Mouse (Mus musculus) kidney, adult 2 months (tissue): ENCODE results near the gene Ttc7b. TPM values are rescaled to one million over a fixed set of nuclear protein-coding genes. Genes with fewer than 3 reads are reported as not detected.

ENCODE experiments used
- DNase-seq: peaks from one replicate; pipeline ENCODE4 v3.0.0; 2021
- H3K27ac ChIP-seq: fragments of 200-500 bp; 2 replicates; pipeline ENCODE4 v1.5.1; 2012; ENCODE audit warnings: low read depth, low read length, control low read depth, inconsistent platforms; ENCODE audit not compliant: insufficient read depth
- H3K27me3 ChIP-seq: fragments of 200-500 bp; replicated peaks from 2 replicates; pipeline ENCODE4 v1.6.1; 2012; ENCODE audit warnings: mild to moderate bottlenecking, moderate library complexity, low read length, inconsistent platforms; ENCODE audit not compliant: control insufficient read depth, insufficient read depth
- H3K36me3 ChIP-seq: fragments of 200-500 bp; 2 replicates; pipeline ENCODE4 v1.6.1; 2012; ENCODE audit warnings: mild to moderate bottlenecking, moderate library complexity, low read length, inconsistent platforms; ENCODE audit not compliant: control insufficient read depth, insufficient read depth
- H3K4me1 ChIP-seq: fragments of 200-500 bp; 2 replicates; pipeline ENCODE4 v1.6.1; 2011; ENCODE audit warnings: low read length; ENCODE audit not compliant: control insufficient read depth, insufficient read depth
- H3K4me3 ChIP-seq: fragments of 200-500 bp; 2 replicates; pipeline ENCODE4 v1.5.1; 2011; ENCODE audit warnings: mild to moderate bottlenecking, low read depth, low read length, control low read depth; ENCODE audit not compliant: insufficient read depth
- CTCF ChIP-seq: fragments of 200-500 bp; conservative IDR thresholded peaks from 2 replicates; pipeline ENCODE4 v1.5.1; 2011; ENCODE audit warnings: low read depth, mild to moderate bottlenecking, control low read depth, low read length, moderate library complexity, mixed read lengths; ENCODE audit not compliant: insufficient read depth, insufficient read length
- POLR2A ChIP-seq: fragments of 200-500 bp; IDR thresholded peaks from one replicate; pipeline ENCODE4 v1.6.1; 2011; ENCODE audit warnings: low read depth, low read length, control low read depth
- WGBS: fragments of 180-500 bp; shearing (Covaris S2); methylation state at CpG from one replicate; pipeline ENCODE4 v1.1.7; 2018; 5-methylcytosine and 5-hydroxymethylcytosine counted together
- polyA plus RNA-seq: library from polyadenylated mRNA; depleted of rRNA; stranded (reverse); fragments of >200 nt; gene quantifications from 2 replicates; pipeline ENCODE4 v1.2.3, GENCODE M21; 2012

The Ttc7b gene
- polyA plus RNA-seq, 1 experiment, result 42.1 TPM

- no peak overlapping the region for H3K4me3 ChIP-seq
- no peak for TF ChIP-seq CTCF
- no peak for TF ChIP-seq POLR2A
- no peaks in the 10 kb centered on the region for H3K27me3 ChIP-seq
- peak overlapping the region; percentile 24 for H3K27ac ChIP-seq
- H3K36me3 ChIP-seq, result no peaks in the 10 kb centered on the region
- no peaks in the 10 kb centered on the region for H3K4me1 ChIP-seq
- DNase-seq, result peak; percentile 30
- WGBS, result 80% methylated on average over 2 of the region's 2 CpGs
Observed at GRCm38 (mm10) chr12:100298788-100299187, 221.8 kb downstream of the Ttc7b start.

- H3K36me3 ChIP-seq, result no peaks in the 10 kb centered on the region
- DNase-seq, result no peak
- H3K27me3 ChIP-seq, result no peaks in the 10 kb centered on the region
- H3K4me3 ChIP-seq, result no peak overlapping the region
- no peaks in the 10 kb centered on the region for H3K4me1 ChIP-seq
- no peak overlapping the region for H3K27ac ChIP-seq
- WGBS, result 94% methylated on average over 4 of the region's 4 CpGs
- TF ChIP-seq POLR2A (no peak), CTCF (no peak)
Observed at GRCm38 (mm10) chr12:100297961-100298360, 222.7 kb downstream of the Ttc7b start.

DNA sequence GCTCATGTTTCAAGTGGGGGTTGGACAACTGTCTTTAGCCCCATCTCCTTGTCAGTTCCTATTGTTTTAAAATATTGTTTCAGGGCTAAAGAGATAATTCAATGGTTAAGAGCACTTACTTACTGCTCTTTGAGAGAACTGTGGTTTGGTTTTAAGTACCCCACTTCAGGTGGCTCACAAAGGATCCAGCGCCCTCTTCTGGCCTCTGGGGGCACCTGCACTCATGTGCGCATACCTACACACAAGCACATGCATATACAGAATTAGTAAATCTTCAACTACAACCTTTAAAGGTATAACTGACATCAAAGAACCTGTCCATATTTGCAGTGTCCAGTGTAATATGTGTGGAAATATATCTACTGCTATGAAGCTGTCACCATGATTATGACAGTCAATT is 226.2 kb downstream of the Ttc7b start:
- no peak overlapping the region for H3K4me3 ChIP-seq
- TF ChIP-seq CTCF (no peak), POLR2A (no peak)
- H3K4me1 ChIP-seq, result peaks cover 9% of the 10 kb centered on the region
- no peak for DNase-seq
- H3K27me3 ChIP-seq, result no peaks in the 10 kb centered on the region
- WGBS, result 93% methylated on average over 2 of the region's 2 CpGs
- H3K27ac ChIP-seq, result peak overlapping the region; percentile 29; the same call in 1 of the 2 replicates
- no peaks in the 10 kb centered on the region for H3K36me3 ChIP-seq

DNA sequence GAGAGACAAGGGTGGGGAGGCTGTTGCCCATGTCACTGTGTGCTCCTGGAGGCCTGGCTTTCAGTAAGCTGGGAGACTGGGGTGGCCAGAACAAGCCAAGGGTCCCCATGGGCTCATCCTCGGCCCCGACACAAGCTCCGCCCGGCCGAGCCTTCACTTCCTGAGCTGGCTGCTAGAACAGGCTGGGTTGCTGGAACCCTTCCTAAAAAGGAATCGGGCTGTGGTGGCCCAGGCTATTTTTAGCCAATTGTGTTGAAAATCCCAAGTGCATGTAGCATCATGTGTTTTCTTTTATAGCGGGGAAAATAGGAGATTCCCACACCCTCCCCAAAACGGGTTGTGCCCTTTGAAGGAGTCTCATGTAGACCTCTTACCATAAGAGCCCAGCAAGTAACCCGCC is 226.7 kb downstream of the Ttc7b start:
- H3K27me3 ChIP-seq, result no peaks in the 10 kb centered on the region
- TF ChIP-seq CTCF (no peak), POLR2A (no peak)
- peak; percentile 79 for DNase-seq
- no peak overlapping the region for H3K4me3 ChIP-seq
- H3K4me1 ChIP-seq, result peaks cover 10% of the 10 kb centered on the region
- peak overlapping the region; percentile 29; the same call in 1 of the 2 replicates for H3K27ac ChIP-seq
- no peaks in the 10 kb centered on the region for H3K36me3 ChIP-seq
- WGBS, result 70% methylated on average over 9 of the region's 9 CpGs

- Histone ChIP-seq H3K4me1 (peaks cover 14% of the 10 kb centered on the region), H3K36me3 (no peaks in the 10 kb centered on the region), H3K4me3 (no peak overlapping the region), H3K27me3 (no peaks in the 10 kb centered on the region), H3K27ac (no peak overlapping the region)
- DNase-seq, result peak; percentile 55
- TF ChIP-seq POLR2A (no peak), CTCF (no peak)
- 67% methylated on average over 18 of the region's 18 CpGs for WGBS
Observed at GRCm38 (mm10) chr12:100290711-100291685, 229.6 kb downstream of the Ttc7b start.

GRCm38 (mm10) chr12:100290178-100290531 is 230.5 kb downstream of the Ttc7b start:
- Histone ChIP-seq H3K4me3 (no peak overlapping the region), H3K36me3 (no peaks in the 10 kb centered on the region), H3K27me3 (no peaks in the 10 kb centered on the region), H3K4me1 (peaks cover 14% of the 10 kb centered on the region), H3K27ac (no peak overlapping the region)
- DNase-seq, result peak; percentile 38
- TF ChIP-seq POLR2A (no peak), CTCF (no peak)
- WGBS, result 40% methylated on average over 11 of the region's 11 CpGs
